Mouse (Mus musculus): ENCODE measurements around the gene Gm43552. TPM values are rescaled to one million over a fixed set of nuclear protein-coding genes. Genes with fewer than 3 reads are reported as not detected.

Gene Gm43552
- total RNA-seq, 2 experiments from 2014 or later: not detected

- DNase-seq (ENCODE audit: low spot score): no peak
Measured at GRCm38 (mm10) chr5:65438041-65438440, 54.6 kb downstream of the Gm43552 start.

GRCm38 (mm10) chr5:65435806-65436561, 56.6 kb downstream of the Gm43552 start, which contains the start of gene Ugdh:
Gene Ugdh, minus strand, starts transcription at chr5:65435949.
- peak; percentile 98 for DNase-seq (ENCODE audit: low spot score)

- DNase-seq (ENCODE audit: low spot score): no peak
Measured at GRCm38 (mm10) chr5:65435363-65435805, 57.2 kb downstream of the Gm43552 start.

GRCm38 (mm10) chr5:65434471-65435362, 57.9 kb downstream of the Gm43552 start:
- DNase-seq (ENCODE audit: low spot score): no peak

GRCm38 (mm10) chr5:65429441-65429840, 63.2 kb downstream of the Gm43552 start:
- DNase-seq (ENCODE audit: low spot score): no peak

GRCm38 (mm10) chr5:65428321-65428720, 64.3 kb downstream of the Gm43552 start:
- no peak for DNase-seq (ENCODE audit: low spot score)

- no peak for DNase-seq (ENCODE audit: low spot score)
Measured at GRCm38 (mm10) chr5:65425251-65425650, 67.4 kb downstream of the Gm43552 start.

- no peak for DNase-seq (ENCODE audit: low spot score)
Measured at GRCm38 (mm10) chr5:65424215-65424614, 68.4 kb downstream of the Gm43552 start.

GRCm38 (mm10) chr5:65422803-65423202, 69.8 kb downstream of the Gm43552 start:
- no peak for DNase-seq (ENCODE audit: low spot score)

GRCm38 (mm10) chr5:65420822-65421221, 71.8 kb downstream of the Gm43552 start:
- no peak for DNase-seq (ENCODE audit: low spot score)

GRCm38 (mm10) chr5:65419136-65419535, 73.5 kb downstream of the Gm43552 start:
- DNase-seq (ENCODE audit: low spot score): no peak

- DNase-seq (ENCODE audit: low spot score): no peak
Measured at GRCm38 (mm10) chr5:65415653-65416458, 76.8 kb downstream of the Gm43552 start.

- no peak for DNase-seq (ENCODE audit: low spot score)
Measured at GRCm38 (mm10) chr5:65407989-65408388, 84.6 kb downstream of the Gm43552 start.

- DNase-seq (ENCODE audit: low spot score): peak; percentile 89
Measured at GRCm38 (mm10) chr5:65401251-65401994, 91.2 kb downstream of the Gm43552 start.

- no peak for DNase-seq (ENCODE audit: low spot score)
Measured at GRCm38 (mm10) chr5:65394425-65394824, 98.2 kb downstream of the Gm43552 start.

GRCm38 (mm10) chr5:65391753-65392152, 100.9 kb downstream of the Gm43552 start:
- DNase-seq (ENCODE audit: low spot score): no peak

GRCm38 (mm10) chr5:65390648-65391644, 101.7 kb downstream of the Gm43552 start, which contains the start of the genes Rpl9 and Lias:
Gene Rpl9, minus strand, starts transcription at chr5:65391444.
Gene Lias, plus strand, starts transcription at chr5:65391497.
- DNase-seq (ENCODE audit: low spot score): peak; percentile 99

GRCm38 (mm10) chr5:65387008-65387867, 105.4 kb downstream of the Gm43552 start:
- DNase-seq (ENCODE audit: low spot score): no peak

All from gastrocnemius, adult 18-20 months (tissue).